Mouse (Mus musculus): Measurements from ENCODE around the gene Aplp1. TPM values are rescaled to one million over a fixed set of nuclear protein-coding genes. Genes with fewer than 3 reads are reported as not detected.

Gene Aplp1
- polyA plus RNA-seq, 1 experiment: 0.29 TPM

GRCm38 (mm10) chr7:30456911-30457628 is 11.7 kb upstream of the Aplp1 start:
- no peak for TF ChIP-seq USF1 (IDR thresholded peaks at IDR 0.05; ENCODE audit: low read depth)
- TF ChIP-seq FOSL1 (IDR thresholded peaks at IDR 0.05; ENCODE audit: insufficient read depth, low read length, poor library complexity, severe bottlenecking): no peak
- TF ChIP-seq MYOG (IDR thresholded peaks at IDR 0.05; ENCODE audit: control insufficient read depth, extremely low read depth, insufficient read length): no peak
- TF ChIP-seq MAX (IDR thresholded peaks at IDR 0.05): no peak
- TF ChIP-seq CTCF (IDR thresholded peaks at IDR 0.05; ENCODE audit: control insufficient read depth, insufficient read depth, insufficient read length): no peak
- no peak for TF ChIP-seq MYOD1 (IDR thresholded peaks at IDR 0.05; ENCODE audit: control insufficient read depth, insufficient read length, low read depth)
- H3K79me3 ChIP-seq (ENCODE audit: low read depth): no peaks in the 10 kb centered on the region
- H3K79me2 ChIP-seq (ENCODE audit: control insufficient read depth, insufficient read depth): no peaks in the 10 kb centered on the region
- no peak overlapping the region for H3ac ChIP-seq (ENCODE audit: control insufficient read depth, insufficient read length, low read depth)
- peaks cover 83% of the 10 kb centered on the region for H3K27me3 ChIP-seq (ENCODE audit: control insufficient read depth, insufficient read depth, insufficient read length)
- no peaks in the 10 kb centered on the region for H3K36me3 ChIP-seq (ENCODE audit: control insufficient read depth, insufficient read depth)
- H3K4me3 ChIP-seq (ENCODE audit: insufficient read depth, poor library complexity, severe bottlenecking): no peak overlapping the region

- Histone ChIP-seq H3ac (ENCODE audit: control insufficient read depth, insufficient read length, low read depth) (no peak overlapping the region), H3K79me2 (ENCODE audit: control insufficient read depth, insufficient read depth) (no peaks in the 10 kb centered on the region), H3K4me3 (ENCODE audit: insufficient read depth, poor library complexity, severe bottlenecking) (no peak overlapping the region), H3K27me3 (ENCODE audit: control insufficient read depth, insufficient read depth, insufficient read length) (peaks cover 83% of the 10 kb centered on the region), H3K79me3 (ENCODE audit: low read depth) (no peaks in the 10 kb centered on the region), H3K36me3 (ENCODE audit: control insufficient read depth, insufficient read depth) (no peaks in the 10 kb centered on the region)
- TF ChIP-seq MYOG (IDR thresholded peaks at IDR 0.05; ENCODE audit: control insufficient read depth, extremely low read depth, insufficient read length) (no peak), FOSL1 (IDR thresholded peaks at IDR 0.05; ENCODE audit: insufficient read depth, low read length, poor library complexity, severe bottlenecking) (no peak), MAX (IDR thresholded peaks at IDR 0.05) (no peak), CEBPB (IDR thresholded peaks at IDR 0.05; ENCODE audit: low read depth) (no peak), USF1 (IDR thresholded peaks at IDR 0.05; ENCODE audit: low read depth) (no peak), CTCF (IDR thresholded peaks at IDR 0.05; ENCODE audit: control insufficient read depth, insufficient read depth, insufficient read length) (no peak), MYOD1 (IDR thresholded peaks at IDR 0.05; ENCODE audit: control insufficient read depth, insufficient read length, low read depth) (no peak)
These were observed 11.2 kb upstream of the Aplp1 start for GRCm38 (mm10) chr7:30456487-30456886.

- Histone ChIP-seq H3K4me3 (ENCODE audit: insufficient read depth, poor library complexity, severe bottlenecking) (no peak overlapping the region), H3ac (ENCODE audit: control insufficient read depth, insufficient read length, low read depth) (no peak overlapping the region), H3K36me3 (ENCODE audit: control insufficient read depth, insufficient read depth) (no peaks in the 10 kb centered on the region), H3K27me3 (ENCODE audit: control insufficient read depth, insufficient read depth, insufficient read length) (peaks cover 67% of the 10 kb centered on the region), H3K79me3 (ENCODE audit: low read depth) (no peaks in the 10 kb centered on the region), H3K79me2 (ENCODE audit: control insufficient read depth, insufficient read depth) (no peaks in the 10 kb centered on the region)
- no peak for TF ChIP-seq CEBPB (IDR thresholded peaks at IDR 0.05; ENCODE audit: low read depth)
- TF ChIP-seq MAX (IDR thresholded peaks at IDR 0.05): no peak
- no peak for TF ChIP-seq CTCF (IDR thresholded peaks at IDR 0.05; ENCODE audit: control insufficient read depth, insufficient read depth, insufficient read length)
- TF ChIP-seq MYOD1 (IDR thresholded peaks at IDR 0.05; ENCODE audit: control insufficient read depth, insufficient read length, low read depth): no peak
- no peak for TF ChIP-seq MYOG (IDR thresholded peaks at IDR 0.05; ENCODE audit: control insufficient read depth, extremely low read depth, insufficient read length)
- TF ChIP-seq USF1 (IDR thresholded peaks at IDR 0.05; ENCODE audit: low read depth): no peak
- TF ChIP-seq FOSL1 (IDR thresholded peaks at IDR 0.05; ENCODE audit: insufficient read depth, low read length, poor library complexity, severe bottlenecking): no peak
These were observed 8.9 kb upstream of the Aplp1 start for GRCm38 (mm10) chr7:30454259-30454658.

DNA sequence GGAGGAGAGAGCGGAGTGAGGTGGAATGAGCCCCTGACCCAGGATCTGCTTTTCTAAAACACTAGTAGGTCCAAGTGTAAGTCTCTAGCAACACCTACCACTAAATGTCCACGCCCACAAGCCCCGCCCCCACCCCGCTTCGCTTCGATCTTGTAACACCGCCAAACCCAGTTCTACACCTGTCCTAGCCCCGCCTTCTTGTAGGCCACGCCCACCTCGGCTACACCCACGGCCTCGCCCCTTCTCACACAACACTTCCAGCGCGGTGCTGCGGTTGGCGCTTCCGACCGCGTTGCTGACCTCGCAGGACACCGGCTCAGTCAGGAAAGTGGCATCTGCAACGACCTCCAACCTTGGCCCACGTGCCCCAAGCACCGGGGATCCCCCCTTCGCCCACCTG is 8.4 kb upstream of the Aplp1 start:
- TF ChIP-seq MYOD1 (IDR thresholded peaks at IDR 0.05; ENCODE audit: control insufficient read depth, insufficient read length, low read depth): no peak
- no peak for TF ChIP-seq CEBPB (IDR thresholded peaks at IDR 0.05; ENCODE audit: low read depth)
- no peak for TF ChIP-seq MAX (IDR thresholded peaks at IDR 0.05)
- no peak for TF ChIP-seq USF1 (IDR thresholded peaks at IDR 0.05; ENCODE audit: low read depth)
- TF ChIP-seq FOSL1 (IDR thresholded peaks at IDR 0.05; ENCODE audit: insufficient read depth, low read length, poor library complexity, severe bottlenecking): no peak
- TF ChIP-seq MYOG (IDR thresholded peaks at IDR 0.05; ENCODE audit: control insufficient read depth, extremely low read depth, insufficient read length): no peak
- TF ChIP-seq CTCF (IDR thresholded peaks at IDR 0.05; ENCODE audit: control insufficient read depth, insufficient read depth, insufficient read length): no peak
- no peaks in the 10 kb centered on the region for H3K79me3 ChIP-seq (ENCODE audit: low read depth)
- peaks cover 62% of the 10 kb centered on the region for H3K27me3 ChIP-seq (ENCODE audit: control insufficient read depth, insufficient read depth, insufficient read length)
- H3K4me3 ChIP-seq (ENCODE audit: insufficient read depth, poor library complexity, severe bottlenecking): no peak overlapping the region
- H3ac ChIP-seq (ENCODE audit: control insufficient read depth, insufficient read length, low read depth): no peak overlapping the region
- no peaks in the 10 kb centered on the region for H3K36me3 ChIP-seq (ENCODE audit: control insufficient read depth, insufficient read depth)
- H3K79me2 ChIP-seq (ENCODE audit: control insufficient read depth, insufficient read depth): no peaks in the 10 kb centered on the region

DNA sequence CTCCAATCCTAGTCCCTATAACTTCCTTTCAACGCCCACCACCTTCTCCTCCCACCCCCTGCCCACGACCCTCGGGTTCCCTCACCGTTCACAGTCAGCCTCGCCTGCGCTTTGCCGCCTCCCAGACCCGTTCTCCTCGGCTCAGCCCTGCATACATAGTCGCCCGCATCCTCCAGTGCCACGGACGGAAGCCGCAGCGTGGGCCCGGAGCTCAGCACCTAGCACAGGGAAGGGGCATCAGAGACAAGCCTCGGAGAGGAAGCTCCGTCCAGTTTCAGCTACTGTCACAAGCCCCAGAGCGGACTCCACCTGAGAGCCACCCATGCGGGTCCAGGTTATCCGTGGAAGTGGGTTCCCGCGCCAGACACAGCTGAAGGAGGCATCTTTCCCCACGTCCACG is 8.0 kb upstream of the Aplp1 start:
- no peak overlapping the region for H3K4me3 ChIP-seq (ENCODE audit: insufficient read depth, poor library complexity, severe bottlenecking)
- H3ac ChIP-seq (ENCODE audit: control insufficient read depth, insufficient read length, low read depth): no peak overlapping the region
- no peaks in the 10 kb centered on the region for H3K79me2 ChIP-seq (ENCODE audit: control insufficient read depth, insufficient read depth)
- TF ChIP-seq CEBPB (IDR thresholded peaks at IDR 0.05; ENCODE audit: low read depth) (no peak), FOSL1 (IDR thresholded peaks at IDR 0.05; ENCODE audit: insufficient read depth, low read length, poor library complexity, severe bottlenecking) (no peak), MYOD1 (IDR thresholded peaks at IDR 0.05; ENCODE audit: control insufficient read depth, insufficient read length, low read depth) (no peak), MYOG (IDR thresholded peaks at IDR 0.05; ENCODE audit: control insufficient read depth, extremely low read depth, insufficient read length) (no peak), CTCF (IDR thresholded peaks at IDR 0.05; ENCODE audit: control insufficient read depth, insufficient read depth, insufficient read length) (no peak), USF1 (IDR thresholded peaks at IDR 0.05; ENCODE audit: low read depth) (no peak), MAX (IDR thresholded peaks at IDR 0.05) (no peak)
- no peaks in the 10 kb centered on the region for H3K36me3 ChIP-seq (ENCODE audit: control insufficient read depth, insufficient read depth)
- H3K79me3 ChIP-seq (ENCODE audit: low read depth): no peaks in the 10 kb centered on the region
- H3K27me3 ChIP-seq (ENCODE audit: control insufficient read depth, insufficient read depth, insufficient read length): peaks cover 61% of the 10 kb centered on the region

All from C2C12 (cell line).